Mouse (Mus musculus) ES-E14 (cell line): Measurements from ENCODE around the gene Msi2. TPM values are rescaled to one million over a fixed set of nuclear protein-coding genes. Genes with fewer than 3 reads are reported as not detected.
A peak's percentile ranks its signal among the peaks of the same experiment; 100 is the strongest.

Source experiments
- DNase-seq: peaks from one replicate; pipeline ENCODE4 v3.0.0-alpha.2; 2013; ENCODE audit warnings: low read depth, low spot score
- H3K27ac ChIP-seq: 2 replicates; pipeline ENCODE4 v1.5.1; 2012; ENCODE audit warnings: low read depth, mild to moderate bottlenecking, low read length, moderate library complexity, mixed read lengths; ENCODE audit not compliant: poor library complexity, insufficient read depth, severe bottlenecking
- H3K36me3 ChIP-seq: 2 replicates; pipeline ENCODE4 v1.6.1; 2012; ENCODE audit warnings: mild to moderate bottlenecking, low read length, moderate library complexity, mixed read lengths; ENCODE audit not compliant: control insufficient read depth, poor library complexity, insufficient read depth, severe bottlenecking
- H3K4me1 ChIP-seq, 2 experiments: fragments of 150-350 bp in 1 of 2; sonication (generic) in 1 of 2; 2 replicates each; pipeline ENCODE4 v1.6.1; 2012; ENCODE audit warnings: low read length in 2 of 2, mild to moderate bottlenecking in 1 of 2, mixed read lengths in 1 of 2; ENCODE audit not compliant: control insufficient read depth in 2 of 2, insufficient read depth in 2 of 2, poor library complexity in 1 of 2
- H3K4me3 ChIP-seq, 2 experiments: fragments of 150-350 bp in 1 of 2; sonication (generic) in 1 of 2; 2 replicates each; pipeline ENCODE4 v1.5.1; 2012; ENCODE audit warnings: low read length in 2 of 2, low read depth in 1 of 2, mild to moderate bottlenecking in 1 of 2, mixed read lengths in 1 of 2; ENCODE audit not compliant: insufficient read depth in 1 of 2, poor library complexity in 1 of 2, severe bottlenecking in 1 of 2
- H3K9ac ChIP-seq: 2 replicates; pipeline ENCODE4 v1.6.1; 2012; ENCODE audit warnings: low read depth, mild to moderate bottlenecking, low read length, mixed read lengths; ENCODE audit not compliant: poor library complexity, insufficient read depth, severe bottlenecking
- H3K9me3 ChIP-seq: fragments of 150-350 bp; sonication (generic); 2 replicates; pipeline ENCODE4 v1.6.1; 2012; ENCODE audit warnings: low read depth, mild to moderate bottlenecking, low read length; ENCODE audit not compliant: control insufficient read depth, insufficient read depth
- CHD2 ChIP-seq: IDR thresholded peaks from 2 replicates; pipeline ENCODE4 v1.6.1; 2014; ENCODE audit warnings: mild to moderate bottlenecking, low read depth, low read length, inconsistent platforms
- HCFC1 ChIP-seq: IDR thresholded peaks from 2 replicates; pipeline ENCODE4 v1.6.1; 2012; ENCODE audit warnings: low read length, inconsistent platforms, borderline replicate concordance; ENCODE audit not compliant: insufficient read depth
- MAFK ChIP-seq: IDR thresholded peaks from 2 replicates; pipeline ENCODE4 v1.6.1; 2014; ENCODE audit warnings: mild to moderate bottlenecking, low read depth, low read length, inconsistent platforms; ENCODE audit not compliant: insufficient read depth
- ZC3H11A ChIP-seq: IDR thresholded peaks from 2 replicates; pipeline ENCODE4 v1.6.1; 2012; ENCODE audit warnings: low read depth, mild to moderate bottlenecking, inconsistent platforms, low read length, borderline replicate concordance
- ZNF384 ChIP-seq: IDR thresholded peaks from 2 replicates; pipeline ENCODE4 v1.6.1; 2012; ENCODE audit warnings: low read depth, low read length, inconsistent platforms
- in situ Hi-C, 2 experiments: fragments of 600-800 bp; cut with MboI; formaldehyde crosslinking; loops; one replicate each; pipeline ENCODE4 v1.15.1; 2025; ENCODE audit warnings: low sequenced_read_pairs in 2 of 2, inconsistent platforms in 1 of 2; ENCODE audit not compliant: unreplicated experiment in 2 of 2
- total RNA-seq: library from RNA; depleted of rRNA; stranded (reverse); fragments of 300-350 nt; gene quantifications from 2 replicates; pipeline ENCODE4 v1.2.3, GENCODE M21; 2012

Gene Msi2
- total RNA-seq, 1 experiment = 66.4 TPM

- in situ Hi-C loops = no loop called here
- peaks cover 34 to 59% of the 10 kb centered on the region in 2 experiments for H3K4me1 ChIP-seq
- H3K27ac ChIP-seq = peak overlapping the region; percentile 15
- TF ChIP-seq ZC3H11A = no peak
- TF ChIP-seq MAFK = no peak
- no peak for TF ChIP-seq ZNF384
- TF ChIP-seq CHD2 = no peak
- TF ChIP-seq HCFC1 = no peak
- no peak overlapping the region for H3K9ac ChIP-seq
- peak overlapping the region; percentile 11 to 21; a peak in 2 of 4 replicates for H3K4me3 ChIP-seq
- no peak for DNase-seq
- H3K9me3 ChIP-seq = no peaks in the 10 kb centered on the region
- no peaks in the 10 kb centered on the region for H3K36me3 ChIP-seq
Observed at GRCm38 (mm10) chr11:88548832-88549528, 169.3 kb downstream of the Msi2 start.

DNA sequence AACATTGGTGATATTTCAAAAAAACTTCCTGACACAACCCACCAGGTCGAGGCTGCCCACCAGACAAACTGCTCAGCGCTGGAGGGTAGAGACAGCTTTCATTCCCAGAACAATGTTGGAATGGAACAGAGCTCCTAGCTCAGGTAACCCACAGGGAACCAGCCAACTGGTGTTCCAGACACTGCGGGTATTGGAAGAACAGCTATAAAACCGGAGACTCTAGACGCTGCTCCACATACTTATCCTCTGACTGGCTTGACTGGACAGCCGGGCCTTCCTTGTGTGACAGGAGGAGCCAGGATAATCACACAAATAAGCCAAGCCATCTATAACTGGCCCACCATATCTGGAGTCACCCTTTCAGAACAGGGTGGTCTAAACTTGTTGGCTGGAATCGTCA, 169.9 kb downstream of the Msi2 start:
- H3K36me3 ChIP-seq = no peaks in the 10 kb centered on the region
- H3K9ac ChIP-seq = no peak overlapping the region
- no peak overlapping the region for H3K27ac ChIP-seq
- H3K4me3 ChIP-seq = no peak overlapping the region
- TF ChIP-seq HCFC1 = no peak
- TF ChIP-seq ZC3H11A = no peak
- H3K9me3 ChIP-seq = no peaks in the 10 kb centered on the region
- in situ Hi-C loops = no loop called here
- H3K4me1 ChIP-seq = peaks cover 34 to 57% of the 10 kb centered on the region in 2 experiments
- DNase-seq = no peak

DNA sequence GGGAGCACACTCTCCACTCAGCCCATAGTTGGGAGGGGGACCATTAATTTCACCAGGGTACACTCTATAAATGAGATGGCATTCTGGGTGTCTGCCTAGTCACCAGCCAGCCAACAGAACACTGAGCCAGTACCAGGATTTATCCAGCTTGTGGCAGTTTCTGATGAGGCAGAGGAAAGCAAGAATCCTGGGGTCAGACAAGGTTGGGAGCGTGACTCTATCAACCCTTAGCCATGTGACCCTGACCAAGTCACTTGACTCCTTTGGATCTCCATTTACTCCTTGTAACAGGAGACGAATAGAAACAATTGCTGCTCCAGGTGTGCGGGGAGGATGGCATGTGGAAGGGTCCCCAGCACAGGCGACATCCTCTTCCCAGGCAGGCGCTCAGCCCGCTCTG, 174.5 kb downstream of the Msi2 start:
- no peak for DNase-seq
- Histone ChIP-seq H3K9ac (no peak overlapping the region), H3K9me3 (no peaks in the 10 kb centered on the region), H3K4me1 (peaks cover 22 to 32% of the 10 kb centered on the region in 2 experiments), H3K27ac (no peak overlapping the region; the same call in 1 of the 2 replicates), H3K36me3 (no peaks in the 10 kb centered on the region), H3K4me3 (no peak overlapping the region)
- in situ Hi-C loops = no loop called here
- TF ChIP-seq HCFC1 (no peak), CHD2 (no peak), MAFK (no peak), ZC3H11A (no peak), ZNF384 (no peak)

DNA sequence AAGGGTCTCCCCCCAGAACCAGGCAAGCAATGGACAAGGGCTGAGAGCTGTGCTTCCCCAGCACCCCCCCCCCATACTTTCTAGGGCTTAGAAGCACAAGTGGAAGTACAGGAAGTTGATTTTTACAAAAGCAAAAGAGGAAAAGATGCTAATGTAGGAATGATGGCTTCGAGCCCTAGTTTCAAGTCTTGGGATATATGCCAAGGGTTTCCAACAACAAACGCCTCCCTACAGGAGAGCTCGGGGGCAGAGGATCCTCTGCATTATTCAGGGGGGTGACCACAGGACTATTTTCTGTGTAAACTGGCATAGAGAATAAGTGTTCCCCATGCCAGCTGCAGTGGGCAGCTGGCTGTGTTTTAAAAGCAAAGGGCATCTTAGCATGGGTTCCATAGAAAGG, 175.5 kb downstream of the Msi2 start:
- TF ChIP-seq CHD2 (no peak), MAFK (no peak), ZC3H11A (no peak), HCFC1 (no peak), ZNF384 (no peak)
- Histone ChIP-seq H3K4me3 (no peak overlapping the region), H3K9ac (no peak overlapping the region), H3K27ac (no peak overlapping the region), H3K4me1 (peaks cover 20 to 30% of the 10 kb centered on the region in 2 experiments), H3K36me3 (no peaks in the 10 kb centered on the region), H3K9me3 (no peaks in the 10 kb centered on the region)
- in situ Hi-C loops = no loop called here
- no peak for DNase-seq
